Mouse (Mus musculus): ENCODE data around the gene Doc2g. TPM values are rescaled to one million over a fixed set of nuclear protein-coding genes. Genes with fewer than 3 reads are reported as not detected.
A peak's percentile ranks its signal among the peaks of the same experiment; 100 is the strongest.

Gene Doc2g
- polyA plus RNA-seq, 1 experiment from 2014 or later = 84.9 TPM

DNA sequence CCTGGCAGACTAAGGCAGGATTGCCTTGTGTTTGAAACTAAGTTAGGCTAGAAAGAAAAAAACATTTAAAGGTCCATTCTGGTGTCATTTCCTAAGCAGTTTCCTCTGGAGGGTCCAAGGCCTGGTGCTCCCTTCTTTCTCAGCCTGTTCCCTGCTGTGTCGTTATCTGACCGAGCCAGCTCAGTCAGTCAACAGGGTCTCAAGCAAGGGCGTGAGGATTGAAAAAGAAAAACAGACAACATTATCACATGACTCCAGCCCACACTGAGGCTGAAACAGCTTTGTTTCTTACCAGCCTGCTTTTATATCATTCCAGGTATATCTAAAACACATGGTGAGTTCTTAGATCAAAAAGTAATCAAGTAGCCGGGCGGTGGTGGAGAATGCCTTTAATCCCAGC is 12.5 kb downstream of the Doc2g start:
- no peaks in the 10 kb centered on the region for H3K9me3 ChIP-seq (replicated peaks; ENCODE audit: control insufficient read depth, low read length)
- H3K4me1 ChIP-seq (ENCODE audit: control insufficient read depth, insufficient read depth, low read length) = peaks cover 18% of the 10 kb centered on the region
- no peak overlapping the region for H3K27ac ChIP-seq (ENCODE audit: low read length)
- no peak for ATAC-seq (replicated peaks; ENCODE audit: extremely low read depth, insufficient read depth, low FRiP score)
- H3K4me2 ChIP-seq (ENCODE audit: low read depth, low read length) = no peak overlapping the region
- WGBS = 53% methylated on average over 5 of the region's 5 CpGs
- H3K9ac ChIP-seq (ENCODE audit: low read length) = no peak overlapping the region
- H3K36me3 ChIP-seq (ENCODE audit: control insufficient read depth, insufficient read depth) = peaks cover 6% of the 10 kb centered on the region
- no peaks in the 10 kb centered on the region for H3K27me3 ChIP-seq (ENCODE audit: control insufficient read depth, insufficient read depth, low read length)
- H3K4me3 ChIP-seq (ENCODE audit: low read length) = no peak overlapping the region

DNA sequence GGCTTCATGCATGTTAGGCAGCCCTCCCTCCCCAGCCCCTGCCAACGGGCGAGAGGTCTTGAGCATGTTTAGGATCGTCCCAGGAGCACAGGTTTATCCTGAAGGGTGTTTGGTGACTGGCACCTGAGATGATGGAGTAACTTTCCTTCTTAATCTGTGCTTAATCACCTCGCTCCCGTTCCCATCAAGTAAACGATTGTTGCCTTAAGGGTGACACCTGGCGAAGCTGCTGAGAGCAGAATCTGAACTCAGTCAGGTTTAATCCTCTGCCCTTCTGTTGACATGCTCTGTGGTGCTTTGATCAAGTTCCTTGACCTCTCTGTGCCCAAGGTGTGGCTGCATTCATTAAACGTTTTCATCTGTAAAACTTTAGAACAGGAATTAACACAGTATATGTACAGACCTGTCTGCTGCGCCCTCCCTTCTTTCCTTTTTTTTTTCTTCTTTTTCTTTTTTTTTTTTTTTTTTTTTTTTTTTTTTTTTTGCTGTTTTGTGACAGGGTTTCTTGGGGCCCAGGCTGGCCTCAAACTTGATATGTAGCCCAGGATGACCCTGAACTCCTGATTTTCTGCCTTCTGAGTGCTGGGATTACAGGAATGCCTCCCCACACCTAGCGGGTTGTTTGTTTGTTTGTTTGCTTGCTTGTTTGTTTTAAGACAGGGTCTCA is 14.9 kb downstream of the Doc2g start:
- H3K9ac ChIP-seq (ENCODE audit: low read length) = no peak overlapping the region
- no peak overlapping the region for H3K27ac ChIP-seq (ENCODE audit: low read length)
- H3K4me3 ChIP-seq (ENCODE audit: low read length) = no peak overlapping the region
- H3K27me3 ChIP-seq (ENCODE audit: control insufficient read depth, insufficient read depth, low read length) = no peaks in the 10 kb centered on the region
- no peak for ATAC-seq (replicated peaks; ENCODE audit: extremely low read depth, insufficient read depth, low FRiP score)
- H3K4me1 ChIP-seq (ENCODE audit: control insufficient read depth, insufficient read depth, low read length) = peaks cover 4% of the 10 kb centered on the region
- no peak overlapping the region for H3K4me2 ChIP-seq (ENCODE audit: low read depth, low read length)
- WGBS = 62% methylated on average over 10 of the region's 10 CpGs
- no peaks in the 10 kb centered on the region for H3K36me3 ChIP-seq (ENCODE audit: control insufficient read depth, insufficient read depth)
- no peaks in the 10 kb centered on the region for H3K9me3 ChIP-seq (replicated peaks; ENCODE audit: control insufficient read depth, low read length)

DNA sequence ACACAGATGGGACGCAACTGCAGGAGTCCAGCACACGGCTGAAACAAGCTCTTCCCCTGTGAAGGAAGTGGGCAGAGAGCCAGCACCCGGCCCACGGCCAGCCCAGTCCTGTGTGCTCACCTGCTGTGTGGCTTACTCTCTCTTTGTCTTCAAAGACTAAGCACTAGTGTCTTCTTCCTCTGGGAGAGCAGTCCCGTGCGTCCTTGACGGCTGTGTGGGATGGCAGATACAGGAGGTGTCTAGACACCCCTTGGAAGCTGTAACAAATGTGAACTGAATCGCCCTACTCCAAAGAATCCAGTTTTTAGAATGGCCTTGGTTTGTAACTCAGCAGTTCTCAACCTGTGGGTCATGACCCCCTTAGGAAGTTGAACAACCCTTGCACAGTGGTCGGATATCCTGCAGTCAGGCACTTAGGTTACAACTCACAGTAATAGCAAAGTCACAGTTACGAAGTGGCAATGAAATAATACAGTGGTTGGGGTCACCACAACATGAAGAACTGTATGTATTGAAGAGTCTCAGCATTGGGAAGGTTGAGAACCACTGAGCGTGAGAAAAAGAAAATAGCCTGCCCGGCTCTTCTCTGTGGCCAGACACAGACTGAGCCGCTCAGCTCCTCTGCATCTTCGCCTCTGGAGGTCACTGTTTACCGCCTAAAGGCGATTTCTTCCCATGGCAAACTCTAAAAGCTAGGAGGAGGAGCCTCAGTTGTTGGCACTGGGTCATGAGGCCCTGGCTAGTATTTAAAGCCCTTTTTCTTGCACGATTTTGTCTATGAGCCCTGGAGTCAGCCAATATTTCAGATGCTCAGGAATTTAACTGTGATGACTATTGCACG is 15.8 kb downstream of the Doc2g start:
- 0 out of 2 replicates have a peak overlapping the region, but pooled peaks have one; percentile 3 for H3K9ac ChIP-seq (ENCODE audit: low read length)
- H3K4me2 ChIP-seq (ENCODE audit: low read depth, low read length) = 0 out of 2 replicates have a peak overlapping the region, but pooled peaks have one; percentile 5
- no peaks in the 10 kb centered on the region for H3K9me3 ChIP-seq (replicated peaks; ENCODE audit: control insufficient read depth, low read length)
- peak; percentile 85 for ATAC-seq (replicated peaks; ENCODE audit: extremely low read depth, insufficient read depth, low FRiP score)
- H3K27ac ChIP-seq (ENCODE audit: low read length) = no peak overlapping the region
- peaks cover 4% of the 10 kb centered on the region; the same call in 1 of the 2 replicates for H3K4me1 ChIP-seq (ENCODE audit: control insufficient read depth, insufficient read depth, low read length)
- H3K36me3 ChIP-seq (ENCODE audit: control insufficient read depth, insufficient read depth) = no peaks in the 10 kb centered on the region
- no peaks in the 10 kb centered on the region for H3K27me3 ChIP-seq (ENCODE audit: control insufficient read depth, insufficient read depth, low read length)
- WGBS = 27% methylated on average over 18 of the region's 18 CpGs
- no peak overlapping the region for H3K4me3 ChIP-seq (ENCODE audit: low read length)

DNA sequence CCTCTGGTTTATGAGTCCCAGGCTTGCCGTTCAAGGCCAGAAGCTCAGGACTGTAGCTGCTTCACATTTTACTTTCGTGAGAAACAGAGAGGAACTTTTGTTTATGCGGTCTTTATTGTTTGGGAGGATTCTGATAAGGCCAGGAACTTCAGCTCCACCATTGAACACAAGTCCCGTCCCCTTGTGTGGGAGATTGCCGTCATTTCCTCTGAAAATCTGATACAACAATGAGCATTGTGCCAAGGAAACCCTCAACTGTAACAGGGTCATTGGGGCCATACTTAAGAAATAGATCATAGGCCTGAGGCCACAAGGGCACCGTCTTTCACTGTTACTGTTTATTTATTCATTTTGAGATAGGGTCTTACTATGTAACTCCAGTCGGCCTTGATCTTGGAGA is 20.1 kb downstream of the Doc2g start:
- no peak for ATAC-seq (replicated peaks; ENCODE audit: extremely low read depth, insufficient read depth, low FRiP score)
- WGBS = 56% methylated on average over 7 of the region's 7 CpGs

DNA sequence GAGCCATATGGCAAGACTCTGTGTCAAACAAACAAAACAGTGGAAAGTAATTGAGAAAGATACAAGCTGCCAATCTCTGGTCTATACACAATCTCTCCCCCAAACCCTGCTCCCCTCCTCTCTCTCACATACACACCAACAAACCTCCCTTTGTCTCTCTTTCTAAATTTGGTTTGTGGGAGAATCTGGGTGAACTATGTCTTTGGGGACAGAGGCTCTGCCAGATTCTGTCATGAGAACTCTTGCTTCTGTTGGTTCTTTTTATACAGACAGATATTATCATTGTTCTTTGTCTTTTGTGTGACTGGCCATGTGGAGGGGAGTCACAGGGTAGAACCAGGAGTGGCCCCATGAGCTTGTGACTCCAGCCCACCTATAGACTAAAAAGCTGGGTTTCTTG is 24.5 kb downstream of the Doc2g start:
- Histone ChIP-seq H3K9me3 (replicated peaks; ENCODE audit: control insufficient read depth, low read length) (peaks cover 15% of the 10 kb centered on the region), H3K4me1 (ENCODE audit: control insufficient read depth, insufficient read depth, low read length) (no peaks in the 10 kb centered on the region), H3K4me3 (ENCODE audit: low read length) (no peak overlapping the region), H3K27me3 (ENCODE audit: control insufficient read depth, insufficient read depth, low read length) (no peaks in the 10 kb centered on the region), H3K27ac (ENCODE audit: low read length) (no peak overlapping the region), H3K4me2 (ENCODE audit: low read depth, low read length) (no peak overlapping the region), H3K9ac (ENCODE audit: low read length) (no peak overlapping the region), H3K36me3 (ENCODE audit: control insufficient read depth, insufficient read depth) (no peaks in the 10 kb centered on the region)
- no peak for ATAC-seq (replicated peaks; ENCODE audit: extremely low read depth, insufficient read depth, low FRiP score)

More for the DNA sequence above, 20.1 kb downstream of the Doc2g start:
- Histone ChIP-seq H3K27me3 (ENCODE audit: control insufficient read depth, insufficient read depth, low read length) (no peaks in the 10 kb centered on the region), H3K27ac (ENCODE audit: low read length) (no peak overlapping the region; the same call in 1 of the 2 replicates), H3K36me3 (ENCODE audit: control insufficient read depth, insufficient read depth) (no peaks in the 10 kb centered on the region), H3K9ac (ENCODE audit: low read length) (no peak overlapping the region), H3K9me3 (replicated peaks; ENCODE audit: control insufficient read depth, low read length) (peaks cover 15% of the 10 kb centered on the region), H3K4me1 (ENCODE audit: control insufficient read depth, insufficient read depth, low read length) (peaks cover 4% of the 10 kb centered on the region; the same call in 1 of the 2 replicates), H3K4me3 (ENCODE audit: low read length) (no peak overlapping the region), H3K4me2 (ENCODE audit: low read depth, low read length) (no peak overlapping the region)

DNA sequence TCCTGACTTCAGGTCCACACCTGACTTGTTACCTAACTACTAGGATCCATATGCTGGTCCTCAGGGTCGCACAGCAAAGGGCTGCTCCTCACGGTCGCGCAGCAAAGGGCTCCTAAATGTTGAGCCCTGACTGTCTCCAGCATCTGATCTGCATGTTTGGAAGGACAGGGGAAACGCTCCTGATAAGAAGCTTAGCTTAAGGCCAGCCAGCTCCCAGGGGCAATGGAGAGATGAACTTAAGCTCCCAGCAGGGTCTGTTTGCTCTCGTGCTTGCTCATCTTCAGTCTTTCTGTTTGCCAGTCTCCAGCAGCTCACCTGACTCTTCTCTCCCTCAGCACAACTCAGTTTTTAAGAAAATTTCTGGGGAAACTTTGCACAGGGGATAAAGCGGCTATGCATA is 29.6 kb downstream of the Doc2g start:
- Histone ChIP-seq H3K4me3 (ENCODE audit: low read length) (no peak overlapping the region), H3K9ac (ENCODE audit: low read length) (no peak overlapping the region), H3K4me2 (ENCODE audit: low read depth, low read length) (no peak overlapping the region), H3K36me3 (ENCODE audit: control insufficient read depth, insufficient read depth) (peaks cover 2% of the 10 kb centered on the region), H3K27me3 (ENCODE audit: control insufficient read depth, insufficient read depth, low read length) (no peaks in the 10 kb centered on the region), H3K4me1 (ENCODE audit: control insufficient read depth, insufficient read depth, low read length) (peaks cover 9% of the 10 kb centered on the region; the same call in 1 of the 2 replicates), H3K9me3 (replicated peaks; ENCODE audit: control insufficient read depth, low read length) (no peaks in the 10 kb centered on the region), H3K27ac (ENCODE audit: low read length) (no peak overlapping the region)
- 45% methylated on average over 7 of the region's 7 CpGs for WGBS
- no peak for ATAC-seq (replicated peaks; ENCODE audit: extremely low read depth, insufficient read depth, low FRiP score)

DNA sequence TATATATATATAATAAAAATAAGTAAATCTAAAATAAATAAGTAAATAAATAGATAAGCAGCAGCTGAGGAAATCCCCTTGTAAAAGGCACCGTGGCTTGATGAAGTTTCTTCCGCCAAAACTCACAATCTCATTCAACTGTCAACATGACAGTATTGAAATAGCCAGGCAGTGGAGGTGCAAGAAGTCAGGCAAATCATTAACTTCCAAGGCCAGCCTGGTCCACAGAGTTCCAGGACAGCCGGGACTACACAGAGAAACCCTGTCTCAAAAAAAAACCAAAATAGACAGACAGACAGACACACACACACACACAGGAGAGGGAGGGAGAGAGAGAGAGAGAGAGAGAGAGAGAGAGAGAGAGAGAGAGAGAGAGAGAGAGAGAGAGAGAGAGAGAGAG is 30.2 kb downstream of the Doc2g start:
- no peak for ATAC-seq (replicated peaks; ENCODE audit: extremely low read depth, insufficient read depth, low FRiP score)

DNA sequence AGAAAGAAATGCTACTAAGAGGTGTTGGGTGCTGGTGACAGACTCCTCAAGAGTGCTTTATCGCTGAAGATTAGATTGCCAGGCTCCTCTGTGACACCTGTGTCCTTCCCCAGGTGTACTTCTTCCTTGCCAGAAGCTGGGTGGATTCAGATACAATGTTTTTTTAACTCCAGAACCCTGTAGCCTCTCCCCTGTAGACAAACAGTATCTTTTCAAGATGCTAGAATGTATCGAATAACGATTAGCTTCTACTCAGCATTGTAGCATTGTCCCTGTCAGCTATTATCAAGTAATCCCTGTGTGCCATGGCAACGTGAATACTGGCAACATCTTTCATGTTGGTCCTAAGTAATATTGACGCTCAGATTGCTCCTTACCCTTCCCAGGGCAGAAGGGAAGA is 30.6 kb downstream of the Doc2g start:
- 60% methylated on average over 5 of the region's 5 CpGs for WGBS
- Histone ChIP-seq H3K4me3 (ENCODE audit: low read length) (no peak overlapping the region), H3K27ac (ENCODE audit: low read length) (no peak overlapping the region), H3K4me1 (ENCODE audit: control insufficient read depth, insufficient read depth, low read length) (peaks cover 12% of the 10 kb centered on the region; the same call in 1 of the 2 replicates), H3K9me3 (replicated peaks; ENCODE audit: control insufficient read depth, low read length) (no peaks in the 10 kb centered on the region), H3K4me2 (ENCODE audit: low read depth, low read length) (no peak overlapping the region), H3K27me3 (ENCODE audit: control insufficient read depth, insufficient read depth, low read length) (no peaks in the 10 kb centered on the region), H3K9ac (ENCODE audit: low read length) (no peak overlapping the region), H3K36me3 (ENCODE audit: control insufficient read depth, insufficient read depth) (peaks cover 2% of the 10 kb centered on the region)
- no peak for ATAC-seq (replicated peaks; ENCODE audit: extremely low read depth, insufficient read depth, low FRiP score)

More for the DNA sequence above, 30.2 kb downstream of the Doc2g start:
- H3K36me3 ChIP-seq (ENCODE audit: control insufficient read depth, insufficient read depth) = peaks cover 2% of the 10 kb centered on the region
- no peak overlapping the region for H3K4me3 ChIP-seq (ENCODE audit: low read length)
- H3K9me3 ChIP-seq (replicated peaks; ENCODE audit: control insufficient read depth, low read length) = no peaks in the 10 kb centered on the region
- no peak overlapping the region for H3K9ac ChIP-seq (ENCODE audit: low read length)
- no peak overlapping the region for H3K27ac ChIP-seq (ENCODE audit: low read length)
- WGBS = 64% methylated on average over 3 of the region's 3 CpGs
- peaks cover 10% of the 10 kb centered on the region; the same call in 1 of the 2 replicates for H3K4me1 ChIP-seq (ENCODE audit: control insufficient read depth, insufficient read depth, low read length)
- H3K4me2 ChIP-seq (ENCODE audit: low read depth, low read length) = no peak overlapping the region
- H3K27me3 ChIP-seq (ENCODE audit: control insufficient read depth, insufficient read depth, low read length) = no peaks in the 10 kb centered on the region
